10 mouse cellular contexts compared by ENCODE assay signal in the genomic region with DNA sequence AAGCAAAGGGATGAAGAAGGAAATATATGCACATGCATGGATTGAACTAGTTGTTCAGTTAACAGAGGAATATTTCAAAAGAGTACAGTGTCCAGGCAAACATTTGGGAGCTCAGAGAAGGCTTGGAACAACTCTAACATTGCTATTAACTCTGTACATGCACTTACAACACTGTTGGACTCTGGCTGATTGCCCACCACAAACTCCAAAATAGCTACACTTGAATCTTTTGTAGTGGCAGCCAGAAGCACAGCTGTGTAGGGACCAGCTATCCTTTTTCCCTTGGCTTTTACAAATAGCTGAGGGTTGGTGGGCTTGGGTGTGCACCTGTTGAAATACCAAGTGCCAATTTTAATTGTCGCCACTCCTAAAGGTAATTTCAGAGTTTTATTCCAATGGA.
"Had no signal": no experiment of that assay in that cellular context is flagged by ENCODE, and none has a peak within 500 bp of the region (broad histone marks: within the 10 kb centered on the region; RNA-seq: fewer than 3 reads in every experiment).

No protein-coding gene starts in this region.

- H3K4me3 ChIP-seq: kidney, embryonic 15.5 days; left cerebral cortex, adult 2 months; limb, embryonic 13.5 days; midbrain, embryonic 12.5 days had no signal

- H3K36me3 ChIP-seq: kidney, embryonic 15.5 days; limb, embryonic 13.5 days; midbrain, embryonic 12.5 days had no signal

- H3K4me2 ChIP-seq: kidney, embryonic 15.5 days; limb, embryonic 13.5 days; midbrain, embryonic 12.5 days had no signal

- H3K27me3 ChIP-seq: kidney, embryonic 15.5 days; limb, embryonic 13.5 days; midbrain, embryonic 12.5 days had no signal

- H3K27ac ChIP-seq: kidney, embryonic 15.5 days; left cerebral cortex, adult 2 months; limb, embryonic 13.5 days; liver, embryonic 14.5 days; midbrain, embryonic 12.5 days had no signal

- H3K9ac ChIP-seq: kidney, embryonic 15.5 days; limb, embryonic 13.5 days; liver, embryonic 14.5 days; midbrain, embryonic 12.5 days had no signal

- DNase-seq: kidney, postnatal 14 days; lung, adult 18-20 months; lung, postnatal 14 days; right cerebral cortex, postnatal 25 days; thymus, postnatal 36 days had no signal

- H3K4me1 ChIP-seq: kidney, embryonic 15.5 days; limb, embryonic 13.5 days; midbrain, embryonic 12.5 days had no signal

- H3K9me3 ChIP-seq: kidney, embryonic 15.5 days; limb, embryonic 13.5 days; midbrain, embryonic 12.5 days had no signal
